Mouse (Mus musculus) lung, embryonic 15.5 days (tissue): ENCODE data around the gene Stx16. TPM values are rescaled to one million over a fixed set of nuclear protein-coding genes. Genes with fewer than 3 reads are reported as not detected.

Experiments
- ATAC-seq: fragments of 200-750 bp; cut with Nextera tagmentation; 2 replicates; pipeline ENCODE4 v1.8.0; 2017; ENCODE audit warnings: moderate number of reproducible peaks, borderline replicate concordance; ENCODE audit not compliant: low FRiP score, low TSS enrichment; ENCODE audit errors: extremely low read depth
- H3K27ac ChIP-seq: fragments of 300-500 bp; sonication (generic); 2 replicates; pipeline ENCODE4 v1.5.1; 2015; ENCODE audit warnings: moderate library complexity, mild to moderate bottlenecking, inconsistent platforms
- H3K27me3 ChIP-seq: fragments of 300-500 bp; sonication (generic); 2 replicates; pipeline ENCODE4 v1.6.1; 2015; ENCODE audit warnings: inconsistent platforms
- H3K36me3 ChIP-seq: fragments of 300-500 bp; sonication (generic); 2 replicates; pipeline ENCODE4 v1.6.1; 2015; ENCODE audit warnings: inconsistent platforms
- H3K4me1 ChIP-seq: fragments of 300-500 bp; sonication (generic); 2 replicates; pipeline ENCODE4 v1.6.1; 2015; ENCODE audit warnings: inconsistent platforms
- H3K4me2 ChIP-seq: fragments of 300-500 bp; sonication (generic); 2 replicates; pipeline ENCODE4 v1.6.1; 2015; ENCODE audit warnings: inconsistent platforms, mild to moderate bottlenecking, moderate library complexity
- H3K4me3 ChIP-seq: fragments of 300-500 bp; sonication (generic); 2 replicates; pipeline ENCODE4 v1.5.1; 2015; ENCODE audit warnings: mild to moderate bottlenecking, inconsistent platforms
- H3K9ac ChIP-seq: fragments of 300-500 bp; sonication (generic); 2 replicates; pipeline ENCODE4 v1.6.1; 2015; ENCODE audit warnings: inconsistent platforms
- H3K9me3 ChIP-seq: fragments of 300-500 bp; sonication (generic); 2 replicates; pipeline ENCODE4 v1.6.1; 2016; ENCODE audit warnings: inconsistent platforms
- WGBS: fragments of 180-500 bp; shearing (Covaris S2); methylation state at CpG from one replicate; pipeline ENCODE4 v1.1.7; 2015; 5-methylcytosine and 5-hydroxymethylcytosine counted together
- polyA plus RNA-seq: library from polyadenylated mRNA; unstranded; fragments of >200 nt; fragmentation: Nextera tagmentation; extraction: Ambion mirVana; gene quantifications from 2 replicates; pipeline ENCODE4 v1.2.1, GENCODE M21; 2015

Gene Stx16
- polyA plus RNA-seq, 1 experiment from 2014 or later, result 11.9 TPM

GRCm38 (mm10) chr2:174061219-174061618, 14.9 kb upstream of the Stx16 start:
- Histone ChIP-seq H3K27me3 (no peaks in the 10 kb centered on the region), H3K36me3 (no peaks in the 10 kb centered on the region), H3K27ac (no peak overlapping the region), H3K4me1 (no peaks in the 10 kb centered on the region), H3K4me3 (no peak overlapping the region), H3K9ac (no peak overlapping the region), H3K9me3 (no peaks in the 10 kb centered on the region), H3K4me2 (no peak overlapping the region)
- WGBS, result 12% methylated on average over 2 of the region's 2 CpGs
- ATAC-seq, result no peak

- WGBS, result 61% methylated on average over 6 of the region's 6 CpGs
- Histone ChIP-seq H3K4me3 (no peak overlapping the region), H3K27ac (no peak overlapping the region), H3K9ac (no peak overlapping the region), H3K27me3 (no peaks in the 10 kb centered on the region), H3K36me3 (no peaks in the 10 kb centered on the region), H3K9me3 (no peaks in the 10 kb centered on the region), H3K4me2 (no peak overlapping the region), H3K4me1 (no peaks in the 10 kb centered on the region)
- no peak for ATAC-seq
Measured at GRCm38 (mm10) chr2:174063074-174063473, 13.0 kb upstream of the Stx16 start.

GRCm38 (mm10) chr2:174063527-174064211, 12.4 kb upstream of the Stx16 start:
- H3K4me1 ChIP-seq, result no peaks in the 10 kb centered on the region
- no peak overlapping the region for H3K4me3 ChIP-seq
- peak; percentile 27; the same call in 1 of the 2 replicates for ATAC-seq
- no peak overlapping the region for H3K27ac ChIP-seq
- no peak overlapping the region for H3K9ac ChIP-seq
- no peaks in the 10 kb centered on the region for H3K36me3 ChIP-seq
- H3K4me2 ChIP-seq, result no peak overlapping the region
- H3K9me3 ChIP-seq, result no peaks in the 10 kb centered on the region
- H3K27me3 ChIP-seq, result no peaks in the 10 kb centered on the region
- WGBS, result 34% methylated on average over 9 of the region's 9 CpGs

GRCm38 (mm10) chr2:174067793-174068419, 8.2 kb upstream of the Stx16 start:
- Histone ChIP-seq H3K9ac (no peak overlapping the region), H3K27me3 (no peaks in the 10 kb centered on the region), H3K4me2 (no peak overlapping the region), H3K4me1 (no peaks in the 10 kb centered on the region), H3K36me3 (no peaks in the 10 kb centered on the region), H3K27ac (no peak overlapping the region), H3K4me3 (no peak overlapping the region), H3K9me3 (no peaks in the 10 kb centered on the region)
- WGBS, result 68% methylated on average over 6 of the region's 6 CpGs
- ATAC-seq, result no peak

- no peak overlapping the region for H3K27ac ChIP-seq
- H3K27me3 ChIP-seq, result no peaks in the 10 kb centered on the region
- no peak overlapping the region for H3K4me2 ChIP-seq
- H3K9me3 ChIP-seq, result no peaks in the 10 kb centered on the region
- H3K4me3 ChIP-seq, result no peak overlapping the region
- H3K9ac ChIP-seq, result no peak overlapping the region
- no peak for ATAC-seq
- 67% methylated on average over 3 of the region's 3 CpGs for WGBS
- H3K4me1 ChIP-seq, result no peaks in the 10 kb centered on the region
- no peaks in the 10 kb centered on the region for H3K36me3 ChIP-seq
Measured at GRCm38 (mm10) chr2:174069532-174070049, 6.5 kb upstream of the Stx16 start.

GRCm38 (mm10) chr2:174071406-174071805, 4.7 kb upstream of the Stx16 start:
- H3K9ac ChIP-seq, result no peak overlapping the region
- no peaks in the 10 kb centered on the region for H3K36me3 ChIP-seq
- H3K4me3 ChIP-seq, result no peak overlapping the region
- no peaks in the 10 kb centered on the region for H3K9me3 ChIP-seq
- no peak for ATAC-seq
- peaks cover 9% of the 10 kb centered on the region for H3K4me1 ChIP-seq
- H3K27me3 ChIP-seq, result no peaks in the 10 kb centered on the region
- no peak overlapping the region for H3K4me2 ChIP-seq
- no peak overlapping the region for H3K27ac ChIP-seq
- WGBS, result 61% methylated on average over 5 of the region's 5 CpGs

GRCm38 (mm10) chr2:174073156-174073790, 2.8 kb upstream of the Stx16 start:
- Histone ChIP-seq H3K27me3 (no peaks in the 10 kb centered on the region), H3K4me3 (no peak overlapping the region), H3K27ac (no peak overlapping the region), H3K4me1 (peaks cover 22% of the 10 kb centered on the region), H3K9me3 (no peaks in the 10 kb centered on the region), H3K9ac (no peak overlapping the region), H3K36me3 (no peaks in the 10 kb centered on the region), H3K4me2 (no peak overlapping the region)
- WGBS, result 75% methylated on average over 5 of the region's 5 CpGs
- no peak for ATAC-seq

GRCm38 (mm10) chr2:174074621-174075020, 1.5 kb upstream of the Stx16 start:
- no peak for ATAC-seq
- Histone ChIP-seq H3K27ac (peak overlapping the region; percentile 96), H3K9me3 (no peaks in the 10 kb centered on the region), H3K4me2 (peak overlapping the region; percentile 91), H3K9ac (peak overlapping the region; percentile 46), H3K27me3 (no peaks in the 10 kb centered on the region), H3K4me3 (peak overlapping the region; percentile 84), H3K4me1 (peaks cover 24% of the 10 kb centered on the region), H3K36me3 (no peaks in the 10 kb centered on the region)
- 0% methylated on average over 8 of the region's 13 CpGs for WGBS

GRCm38 (mm10) chr2:174075072-174075570, 987 bp upstream of the Stx16 start:
- 0 out of 2 replicates have a peak, but pooled peaks have one; percentile 1 for ATAC-seq
- Histone ChIP-seq H3K27me3 (no peaks in the 10 kb centered on the region), H3K36me3 (no peaks in the 10 kb centered on the region), H3K27ac (peak overlapping the region; percentile 96), H3K4me3 (peak overlapping the region; percentile 84), H3K4me1 (peaks cover 24% of the 10 kb centered on the region), H3K9me3 (no peaks in the 10 kb centered on the region), H3K4me2 (peak overlapping the region; percentile 91), H3K9ac (peak overlapping the region; percentile 46)
- WGBS, result 2% methylated on average over 22 of the region's 22 CpGs

GRCm38 (mm10) chr2:174076433-174076824, 321 bp downstream of the Stx16 start:
- peak overlapping the region; percentile 84 for H3K4me3 ChIP-seq
- H3K4me1 ChIP-seq, result peaks cover 29% of the 10 kb centered on the region
- H3K9ac ChIP-seq, result peak overlapping the region; percentile 97
- WGBS, result under 1% methylated on average over 22 of the region's 22 CpGs
- H3K27me3 ChIP-seq, result no peaks in the 10 kb centered on the region
- peak overlapping the region; percentile 96 for H3K27ac ChIP-seq
- no peaks in the 10 kb centered on the region for H3K36me3 ChIP-seq
- peak overlapping the region; percentile 91 for H3K4me2 ChIP-seq
- ATAC-seq, result no peak
- no peaks in the 10 kb centered on the region for H3K9me3 ChIP-seq

GRCm38 (mm10) chr2:174077004-174077695, 1.0 kb downstream of the Stx16 start:
- H3K36me3 ChIP-seq, result no peaks in the 10 kb centered on the region
- WGBS, result 0% methylated on average over 19 of the region's 19 CpGs
- H3K4me1 ChIP-seq, result peaks cover 34% of the 10 kb centered on the region
- no peak for ATAC-seq
- H3K27ac ChIP-seq, result peak overlapping the region; percentile 96
- peak overlapping the region; percentile 97 for H3K9ac ChIP-seq
- peak overlapping the region; percentile 91 for H3K4me2 ChIP-seq
- H3K4me3 ChIP-seq, result peak overlapping the region; percentile 84
- H3K9me3 ChIP-seq, result no peaks in the 10 kb centered on the region
- no peaks in the 10 kb centered on the region for H3K27me3 ChIP-seq
